Mouse (Mus musculus) cortical plate, adult 2 months (tissue): ENCODE measurements around the gene Vmn2r33. TPM values are rescaled to one million over a fixed set of nuclear protein-coding genes. Genes with fewer than 3 reads are reported as not detected.
"Not testable (repeated sequence)": the region's sequence is repeated elsewhere in the genome, so short reads cannot be mapped to it uniquely, and the experiment has no call there.

Experiments
- H3K27ac ChIP-seq: fragments of 200-500 bp; 2 replicates; pipeline ENCODE4 v1.5.1; 2012; ENCODE audit warnings: low read length, control low read depth, inconsistent platforms; ENCODE audit not compliant: insufficient read depth
- H3K4me1 ChIP-seq: fragments of 200-500 bp; 2 replicates; pipeline ENCODE4 v1.6.1; 2011; ENCODE audit warnings: low read length; ENCODE audit not compliant: control insufficient read depth, insufficient read depth
- H3K4me3 ChIP-seq: fragments of 200-500 bp; 2 replicates; pipeline ENCODE4 v1.5.1; 2011; ENCODE audit warnings: mild to moderate bottlenecking, low read length, control low read depth; ENCODE audit not compliant: insufficient read depth
- polyA plus RNA-seq: library from polyadenylated mRNA; depleted of rRNA; stranded (reverse); fragments of >200 nt; gene quantifications from 2 replicates; pipeline ENCODE4 v1.2.3, GENCODE M21; 2012; rRNA removed

The Vmn2r33 gene
- polyA plus RNA-seq, result not detected in 2 replicates

DNA sequence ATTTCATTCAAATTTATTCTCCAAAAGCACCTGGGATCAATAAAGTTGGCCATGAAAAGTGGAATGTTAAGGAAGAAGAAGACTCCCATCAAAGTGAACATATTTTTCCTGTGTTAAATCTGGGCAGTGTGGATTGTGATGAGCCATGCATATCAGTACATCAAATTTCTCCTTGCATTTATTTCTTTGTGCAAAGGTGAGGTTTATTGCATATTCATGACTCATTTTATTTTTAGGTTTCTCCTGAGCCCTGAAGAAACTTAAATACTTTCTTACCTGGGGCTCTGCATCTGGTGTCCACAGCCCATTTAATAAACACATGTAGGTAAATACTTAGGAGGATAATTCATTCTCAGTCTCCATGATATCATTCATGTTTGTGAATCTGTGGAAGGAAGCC is at the start of gene Vmn2r33:
TSS of gene Vmn2r33 (minus strand) at position 101 of the 400 bp plus-strand sequence.
- H3K4me3 ChIP-seq, H3K4me1 ChIP-seq, H3K27ac ChIP-seq: not testable (repeated sequence)

Other genes starting within 250 kb of the Vmn2r33 start
- gene Vmn2r30, start 229.2 kb downstream of the Vmn2r33 start, polyA plus RNA-seq, result 0.02 TPM in 1 of 2 replicates, not detected in the other
- 0.17 TPM in 1 of 2 replicates, not detected in the other for gene Gm45783, start 192.2 kb downstream of the Vmn2r33 start, polyA plus RNA-seq
- not detected in 2 replicates for gene Vmn2r31, start 167.1 kb downstream of the Vmn2r33 start, polyA plus RNA-seq
- gene Vmn2r32, start 86.8 kb downstream of the Vmn2r33 start, polyA plus RNA-seq, result not detected in 2 replicates
- gene Vmn2r34, start 122.7 kb upstream of the Vmn2r33 start, polyA plus RNA-seq, result not detected in 2 replicates